Mouse (Mus musculus) bone marrow macrophage, adult 2 months (primary cell): ENCODE results near the gene Dlec1.

ENCODE experiments used
- CTCF ChIP-seq: IDR thresholded peaks from 2 replicates; pipeline ENCODE4 v1.5.1; 2012; ENCODE audit warnings: low read depth, mild to moderate bottlenecking, low read length, moderate library complexity
- POLR2A ChIP-seq: IDR thresholded peaks from 2 replicates; pipeline ENCODE4 v1.6.1; 2012; ENCODE audit warnings: mild to moderate bottlenecking, low read depth, low read length, borderline replicate concordance

- TF ChIP-seq CTCF (no peak), POLR2A (no peak)
These were observed 17.9 kb downstream of the Dlec1 start for GRCm38 (mm10) chr9:119120168-119120560.
